In the genomic region with DNA sequence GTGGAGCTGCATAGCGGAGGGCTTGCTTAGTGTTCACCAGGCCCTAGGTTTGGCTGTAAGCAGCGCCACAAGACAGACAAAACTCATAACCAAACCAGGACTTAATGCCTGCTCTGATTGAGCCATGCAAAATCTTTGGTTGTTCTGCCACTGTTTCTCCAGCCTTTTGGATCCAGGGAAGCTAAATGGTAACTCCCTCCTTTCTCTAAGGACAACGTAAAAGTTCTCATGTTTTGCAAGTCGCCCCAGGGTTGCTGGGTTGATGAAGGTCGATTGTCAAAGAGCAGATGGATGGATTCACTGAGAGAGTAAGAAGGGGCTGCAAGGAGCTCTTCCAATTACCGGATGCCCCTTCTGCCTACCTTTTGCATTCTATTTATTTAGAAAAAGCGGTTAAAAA, we compare ENCODE assay signal across 8 mouse cellular contexts. TPM values are rescaled to one million over a fixed set of nuclear protein-coding genes. Genes with fewer than 3 reads are reported as not detected.
DNase-seq lines count a peak whose midpoint lies in the region; ATAC-seq and TF ChIP-seq lines count a peak whose summit lies in the region.

No protein-coding gene starts in this region.

- DNase-seq in adrenal gland, postnatal 14 days: peak; percentile 61
- DNase-seq in adrenal gland, postnatal 36 days: no peak
- DNase-seq in thymus, adult 2 months: no peak
- DNase-seq in thymus, postnatal 4 days: no peak
- DNase-seq in liver, embryonic 11.5 days (ENCODE audit: low spot score): no peak
- DNase-seq in ovary, adult 18-20 months (ENCODE audit: low spot score): no peak
- no peak for DNase-seq in thymus, adult 18-20 months
- DNase-seq in layer of hippocampus, adult 11-12 months (ENCODE audit: low spot score): no peak

- WGBS in thymus, adult 2 months: 15% methylated on average over 7 of the region's 7 CpGs
- WGBS in liver, embryonic 11.5 days: 23% methylated on average over 7 of the region's 7 CpGs

- TF ChIP-seq CTCF in thymus, adult 2 months (IDR thresholded peaks at IDR 0.05; ENCODE audit: borderline replicate concordance, control insufficient read depth, extremely low read depth, insufficient read depth, low read length, poor library complexity): no peak

- H3K4me1 ChIP-seq in thymus, adult 2 months (replicated peaks; ENCODE audit: control insufficient read depth, insufficient read depth, low read length): peaks cover 14% of the 10 kb centered on the region
- peaks cover 28% of the 10 kb centered on the region for H3K4me1 ChIP-seq in liver, embryonic 11.5 days (replicated peaks; ENCODE audit: control insufficient read depth, insufficient read depth, low read length)

- no peaks in the 10 kb centered on the region for H3K36me3 ChIP-seq in thymus, adult 2 months (ENCODE audit: control insufficient read depth, insufficient read depth, low read length)
- H3K36me3 ChIP-seq in liver, embryonic 11.5 days (ENCODE audit: control insufficient read depth, insufficient read depth, low read length): no peaks in the 10 kb centered on the region

- H3K9me3 ChIP-seq in liver, embryonic 11.5 days (ENCODE audit: control insufficient read depth, low read length): no peaks in the 10 kb centered on the region; the same call in 1 of the 2 replicates

- H3K9ac ChIP-seq in liver, embryonic 11.5 days (ENCODE audit: low read depth, low read length): peak overlapping the region; percentile 78

- H3K27me3 ChIP-seq in thymus, adult 2 months (ENCODE audit: control insufficient read depth, insufficient read depth, low read length): no peaks in the 10 kb centered on the region
- no peaks in the 10 kb centered on the region for H3K27me3 ChIP-seq in liver, embryonic 11.5 days (replicated peaks; ENCODE audit: control insufficient read depth, insufficient read depth, low read length)

- ATAC-seq in liver, embryonic 11.5 days (replicated peaks; ENCODE audit: low FRiP score): no peak

- H3K27ac ChIP-seq in thymus, adult 2 months (ENCODE audit: control insufficient read depth, insufficient read depth, low read length): no peak overlapping the region
- no peak overlapping the region for H3K27ac ChIP-seq in liver, embryonic 11.5 days (ENCODE audit: low read depth, low read length)

- no peak for TF ChIP-seq POLR2A in thymus, adult 2 months (IDR thresholded peaks at IDR 0.05; ENCODE audit: control insufficient read depth, extremely low read depth, insufficient read depth, low read length, poor library complexity)

- H3K4me3 ChIP-seq in thymus, adult 2 months (ENCODE audit: control insufficient read depth, insufficient read depth, low read length): peak overlapping the region; percentile 81
- H3K4me3 ChIP-seq in liver, embryonic 11.5 days (ENCODE audit: low read depth, low read length): peak overlapping the region; percentile 76

- H3K4me2 ChIP-seq in liver, embryonic 11.5 days: peak overlapping the region; percentile 97

RNA-seq across cellular contexts. Expression of gene Lipe, which starts 3.8 kb away (rescaled TPM):
- 400 and 439 TPM in 2 replicates for total RNA-seq in adrenal gland, postnatal 14 days (2021)
- total RNA-seq in adrenal gland, postnatal 36 days (2021): 100 to 1,000 TPM; 342 to 355 TPM
- polyA plus RNA-seq in thymus, adult 2 months (2012; rRNA removed): 75.3 and 91.6 TPM in 2 replicates
- polyA plus RNA-seq in liver, embryonic 11.5 days (2014; fragmentation: Nextera tagmentation; extraction: Ambion mirVana): 2.3 and 2.5 TPM in 2 replicates

RNA-seq across cellular contexts. Expression of gene Cxcl17, which starts 17.9 kb away (rescaled TPM):
- 0.53 TPM in 1 of 2 replicates, not detected in the other for total RNA-seq in adrenal gland, postnatal 14 days (2021)
- total RNA-seq in adrenal gland, postnatal 36 days (2021): not detected
- 0.56 and 1.2 TPM in 2 replicates for polyA plus RNA-seq in thymus, adult 2 months (2012; rRNA removed)
- polyA plus RNA-seq in liver, embryonic 11.5 days (2014; fragmentation: Nextera tagmentation; extraction: Ambion mirVana): 0.38 TPM in 1 of 2 replicates, not detected in the other

RNA-seq across cellular contexts. Expression of gene Cnfn, which starts 25.2 kb away (rescaled TPM):
- not detected in 2 replicates for total RNA-seq in adrenal gland, postnatal 14 days (2021)
- total RNA-seq in adrenal gland, postnatal 36 days (2021): not detected
- 13.4 and 20.6 TPM in 2 replicates for polyA plus RNA-seq in thymus, adult 2 months (2012; rRNA removed)
- polyA plus RNA-seq in liver, embryonic 11.5 days (2014; fragmentation: Nextera tagmentation; extraction: Ambion mirVana): not detected in 2 replicates
